Mouse (Mus musculus): ENCODE measurements at regions not wholly inside any gene's neighbourhood (a gene's known extent, or its start where the extent isn't known, plus 50 kb on each side); places are given as distances from the start of the nearest gene placed in this dataset.
"Not testable (repeated sequence)": the region's sequence is repeated elsewhere in the genome, so short reads cannot be mapped to it uniquely, and the experiment has no call there.

GRCm38 (mm10) chr13:28839084-28839483 is 114.4 kb downstream of the Sox4 start:
- DNase-seq, result no peak

DNA sequence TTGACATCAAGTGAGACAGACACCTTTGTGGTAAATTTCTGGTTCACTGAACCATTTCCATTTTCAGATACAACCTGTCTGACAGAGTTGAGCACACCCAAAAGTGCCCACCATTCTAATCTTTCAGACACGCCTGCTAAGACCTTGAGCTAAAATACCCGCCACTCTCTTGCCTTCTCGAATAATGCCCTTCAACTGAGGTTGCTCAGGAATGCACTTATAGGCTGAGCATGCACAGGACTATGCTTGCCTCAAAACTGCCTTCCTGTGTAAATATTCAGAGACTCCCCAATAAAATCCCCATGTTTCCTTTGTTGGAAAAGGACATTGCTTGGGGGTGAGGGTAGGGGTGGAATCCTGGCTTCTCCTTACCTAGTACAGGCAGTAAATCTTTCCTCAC is 115.3 kb downstream of the Sox4 start:
- no peak for DNase-seq

GRCm38 (mm10) chr13:28837196-28837595 is 116.3 kb downstream of the Sox4 start:
- DNase-seq, result not testable (repeated sequence)

GRCm38 (mm10) chr13:28833700-28834065 is 119.8 kb downstream of the Sox4 start:
- no peak for DNase-seq

DNA sequence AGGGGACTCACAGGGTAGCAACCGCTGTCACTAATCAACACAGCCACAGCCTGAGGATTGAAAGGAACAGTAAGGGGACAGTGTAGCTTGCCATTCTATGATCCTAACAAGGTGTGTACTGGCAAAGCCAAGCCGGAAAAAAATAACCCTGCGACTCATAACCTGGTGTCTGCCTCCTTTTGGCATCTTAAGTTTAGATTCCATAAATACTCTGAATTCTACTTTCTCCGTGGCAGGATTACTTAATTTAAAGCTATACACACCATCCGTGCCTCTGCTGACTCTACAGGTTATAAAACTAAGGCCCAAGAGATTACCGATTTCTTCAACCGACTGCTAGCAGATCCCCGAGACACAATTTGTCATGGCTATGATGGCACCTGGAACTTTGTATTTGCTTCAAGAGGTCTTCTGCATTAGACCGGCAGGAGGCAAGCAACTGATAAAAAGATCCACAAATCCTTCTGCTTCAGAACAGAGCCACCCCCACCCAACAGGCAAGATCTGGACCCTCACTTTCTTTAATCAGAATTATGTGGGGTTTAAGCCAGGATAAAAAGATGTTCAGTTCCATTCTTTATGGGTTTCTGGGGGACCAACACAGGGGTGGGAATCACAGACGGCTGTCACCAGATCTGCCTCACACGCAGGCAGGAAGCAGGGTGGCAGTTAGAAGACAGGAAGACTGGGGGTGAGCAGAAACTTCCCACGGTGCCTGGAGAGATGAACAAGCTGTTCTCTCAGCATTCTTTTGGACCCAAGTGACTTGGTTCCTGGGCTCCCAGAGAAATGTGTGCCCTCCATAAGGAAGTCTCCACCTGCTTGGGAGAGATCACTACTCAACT is 120.4 kb downstream of the Sox4 start:
- DNase-seq, result no peak

DNA sequence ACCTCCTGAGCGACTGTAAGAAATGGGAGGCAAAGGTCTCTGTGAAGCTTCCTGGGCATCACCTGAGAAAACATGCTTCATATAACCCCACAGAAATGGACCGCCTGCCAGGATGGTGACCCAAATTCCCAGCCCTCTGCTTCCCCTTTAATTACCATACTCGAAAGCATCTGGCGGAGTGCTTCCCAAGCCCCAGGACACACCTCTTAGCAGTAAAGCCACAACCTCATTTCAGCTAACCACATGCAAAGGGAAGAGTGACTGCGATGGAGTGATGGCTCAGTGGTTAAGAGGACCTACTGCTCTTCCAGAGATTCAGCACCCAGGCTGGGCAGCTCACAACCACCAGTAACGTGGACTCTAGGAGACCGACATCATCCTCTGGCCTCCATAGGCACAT is 127.2 kb downstream of the Sox4 start:
- DNase-seq, result no peak

GRCm38 (mm10) chr13:28823985-28824384 is 129.5 kb downstream of the Sox4 start:
- DNase-seq, result no peak

DNA sequence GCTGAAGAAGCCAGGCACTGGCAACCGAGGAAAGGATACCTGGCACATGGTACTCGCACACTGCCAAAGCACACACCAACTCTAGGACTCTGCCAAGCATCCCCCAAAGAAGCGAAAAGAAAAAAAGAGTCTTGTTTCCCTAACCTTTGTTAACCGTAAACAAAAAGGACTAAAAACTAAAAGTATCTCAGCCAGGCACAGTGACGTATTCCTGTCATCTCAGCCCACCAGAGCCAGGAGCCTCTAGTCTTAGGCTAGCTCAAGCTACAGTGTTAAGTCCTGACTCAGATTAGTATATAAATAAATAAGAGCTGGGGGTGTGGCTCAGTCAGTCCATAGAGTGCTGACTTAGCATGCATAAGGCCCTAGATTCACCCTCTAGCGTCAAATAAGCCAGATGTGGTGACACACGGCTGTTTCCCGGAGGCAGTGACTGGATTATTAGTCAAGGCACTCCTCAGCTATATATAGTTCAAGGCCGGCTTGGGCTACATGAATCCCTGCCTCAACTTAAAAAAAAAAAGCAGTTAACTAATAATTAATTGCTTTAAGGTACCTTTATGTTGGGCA is 130.1 kb downstream of the Sox4 start:
- no peak for DNase-seq

- no peak for DNase-seq
These were observed 132.5 kb downstream of the Sox4 start for GRCm38 (mm10) chr13:28820868-28821533.

GRCm38 (mm10) chr13:28814127-28814526 is 139.4 kb downstream of the Sox4 start:
- no peak for DNase-seq

GRCm38 (mm10) chr13:28811667-28812575 is 141.6 kb downstream of the Sox4 start:
- no peak for DNase-seq

- peak; percentile 8 for DNase-seq
These were observed 142.5 kb downstream of the Sox4 start for GRCm38 (mm10) chr13:28811081-28811439.

GRCm38 (mm10) chr13:28810326-28811080 is 143.0 kb downstream of the Sox4 start:
- no peak for DNase-seq

GRCm38 (mm10) chr13:28805302-28805701 is 148.2 kb downstream of the Sox4 start:
- no peak for DNase-seq

DNA sequence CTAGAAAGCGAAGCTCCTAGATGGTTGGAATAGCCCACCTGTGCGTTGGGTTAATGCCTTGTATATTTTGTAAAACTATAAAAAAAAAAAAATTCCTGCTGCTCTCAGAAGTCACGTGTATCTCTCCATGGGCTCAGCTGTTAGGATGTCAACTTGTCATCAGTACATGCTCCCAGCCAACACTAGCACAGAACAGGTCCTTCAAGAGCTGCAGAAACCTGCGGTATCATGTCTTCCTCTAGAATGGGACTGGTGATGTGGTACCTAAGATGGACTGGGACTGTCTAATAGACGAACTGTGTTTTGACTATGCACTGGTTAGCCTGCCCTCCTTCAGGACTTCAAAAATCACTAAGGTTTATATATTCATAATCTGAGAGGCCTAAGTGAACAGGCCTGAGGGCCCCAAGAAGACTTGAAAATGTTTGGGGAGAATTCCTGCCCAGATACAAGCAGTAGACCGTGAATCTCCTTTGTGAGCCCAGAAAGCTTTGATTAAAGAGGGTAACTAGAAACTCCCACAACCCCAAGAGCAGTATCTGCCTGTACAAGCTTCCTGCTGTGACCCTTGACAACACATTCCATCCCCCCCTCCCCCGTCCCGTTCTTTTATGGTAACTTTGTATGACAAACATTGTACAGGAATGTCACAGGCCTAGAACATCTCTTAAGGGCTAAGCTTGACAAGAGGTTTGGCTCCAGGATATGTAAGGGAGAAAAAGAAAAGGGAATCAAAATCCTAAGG is 152.1 kb downstream of the Sox4 start:
- DNase-seq, result no peak

DNA sequence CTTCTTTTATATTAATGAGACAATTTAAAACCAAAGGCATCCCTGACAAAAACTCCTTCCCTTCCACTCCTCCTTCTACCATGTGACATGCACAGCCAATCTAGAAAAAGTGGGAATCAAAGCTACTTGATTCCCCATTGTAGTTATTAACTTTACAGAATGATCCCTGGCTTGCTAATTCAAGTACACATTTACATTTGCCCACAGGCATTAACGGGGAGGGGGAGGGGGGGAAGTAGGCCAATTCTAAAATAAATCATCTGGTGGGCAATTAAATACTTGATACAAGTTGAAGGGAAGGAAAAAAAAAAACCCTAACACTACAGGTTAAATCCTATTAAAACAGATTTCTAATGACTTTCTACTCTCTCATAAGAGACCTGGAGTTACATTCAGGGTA is 152.8 kb downstream of the Sox4 start:
- no peak for DNase-seq

DNA sequence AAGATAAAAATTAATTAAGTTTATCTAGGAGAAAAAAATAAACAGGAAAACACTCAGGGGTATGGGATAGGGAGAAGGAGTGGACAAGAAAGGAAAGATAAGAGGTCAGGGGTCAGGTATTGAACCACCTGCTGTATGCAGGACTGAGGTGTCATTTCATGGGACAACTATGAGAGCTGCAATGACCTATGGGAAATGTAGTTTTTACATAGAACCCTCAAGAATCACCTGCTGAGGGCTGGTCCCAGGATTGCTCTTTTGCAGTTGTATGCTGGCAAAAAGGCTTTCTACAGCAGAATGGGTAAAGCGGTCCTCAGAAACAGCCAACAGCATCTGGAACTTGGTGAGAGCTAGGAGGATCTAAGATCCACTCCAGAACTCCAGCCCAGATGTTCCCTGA is 154.0 kb downstream of the Sox4 start:
- DNase-seq, result no peak

- no peak for DNase-seq
These were observed 155.7 kb downstream of the Sox4 start for GRCm38 (mm10) chr13:28797617-28798475.

- no peak for DNase-seq
These were observed 158.2 kb downstream of the Sox4 start for GRCm38 (mm10) chr13:28795274-28795673.

DNA sequence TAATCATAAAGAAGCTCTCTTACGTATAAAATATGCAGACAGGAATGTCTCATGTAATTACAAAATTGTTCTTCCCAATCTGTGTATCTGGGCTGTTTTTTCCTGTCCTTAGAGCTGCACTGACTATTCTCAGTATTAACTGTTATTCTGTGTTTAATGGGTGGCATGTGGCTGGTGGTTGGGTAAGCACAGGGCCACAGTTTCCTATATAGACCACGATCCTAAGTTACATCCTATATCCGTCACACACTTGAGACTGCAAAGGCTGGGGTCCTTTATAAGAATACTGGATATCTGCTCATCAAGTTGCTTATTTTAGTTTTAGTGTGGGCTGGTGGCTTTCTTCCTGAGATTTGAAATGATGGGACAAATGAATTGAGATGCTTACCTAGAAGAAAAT is 159.0 kb downstream of the Sox4 start:
- DNase-seq, result no peak
